Mouse (Mus musculus): Measurements from ENCODE around the gene Pus3. TPM values are rescaled to one million over a fixed set of nuclear protein-coding genes. Genes with fewer than 3 reads are reported as not detected.

Gene Pus3
- 13.8 and 14.4 TPM in 2 replicates for polyA plus RNA-seq (2014; fragmentation: Nextera tagmentation; extraction: Ambion mirVana)

DNA sequence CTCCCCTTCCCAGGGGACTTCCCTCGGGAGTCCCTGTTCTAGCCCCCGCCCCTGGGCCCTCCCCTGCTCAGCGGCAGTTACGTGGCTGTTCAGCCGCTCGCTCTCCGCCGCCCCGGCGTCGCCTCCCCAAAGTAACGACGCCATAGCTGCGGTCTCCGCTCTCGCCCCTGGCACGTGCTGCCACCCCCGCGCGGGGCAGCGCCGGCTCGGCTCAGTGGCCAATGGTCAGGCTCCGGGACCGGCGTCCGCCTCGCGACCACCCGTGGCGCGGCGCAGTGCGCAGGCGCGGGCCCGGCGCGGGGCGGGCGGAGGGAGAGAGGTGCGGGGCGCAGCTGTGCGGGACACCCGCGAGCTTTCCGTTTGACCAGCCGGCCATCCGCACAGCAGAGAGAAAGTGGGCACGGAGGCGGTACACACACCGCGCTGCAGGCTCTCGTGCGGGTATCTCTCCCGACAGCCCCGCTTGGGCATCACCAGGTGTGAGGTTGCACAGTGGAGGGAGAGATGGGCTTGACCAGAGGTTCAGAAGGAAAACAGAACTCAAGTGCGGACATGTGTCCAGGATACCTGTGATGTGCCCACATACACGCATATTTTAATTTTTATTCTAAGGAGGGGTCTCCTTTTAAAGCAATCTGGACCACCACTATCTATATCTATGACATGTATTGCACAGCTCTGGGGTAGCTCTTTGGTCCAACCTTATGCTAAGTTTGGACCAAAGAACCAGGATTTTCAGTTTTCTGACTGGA is at the start of gene Pus3, which contains the start of gene Ddx25:
Gene Pus3, plus strand, starts transcription at position 339 of the 752 bp plus-strand sequence.
Gene Ddx25, minus strand, starts transcription at position 272 of the 752 bp plus-strand sequence.
- Histone ChIP-seq H3K4me2 (ENCODE audit: low read length) (peak within 1 kb of the TSS; percentile 99), H3K9me3 (ENCODE audit: control insufficient read depth, low read length) (no peaks in the 10 kb centered on the region), H3K4me3 (ENCODE audit: control insufficient read depth in 1 of 2, insufficient read depth in 1 of 2, low read depth in 1 of 2, low read length in 2 of 2) (peak within 1 kb of the TSS; percentile 83), H3K36me3 (ENCODE audit: control insufficient read depth, insufficient read depth, low read length) (peaks cover 23% of the 10 kb centered on the region), H3K27me3 (ENCODE audit: control insufficient read depth, insufficient read depth, low read length) (peaks cover 10% of the 10 kb centered on the region), H3K9ac (ENCODE audit: low read length) (peak within 1 kb of the TSS; percentile 76), H3K27ac (replicated peaks in 1 of 2; ENCODE audit: control insufficient read depth in 1 of 2, insufficient read depth in 1 of 2, low read depth in 2 of 2, low read length in 2 of 2) (peak within 1 kb of the TSS; percentile 66 to 84), H3K4me1 (ENCODE audit: control insufficient read depth in 2 of 2, insufficient read depth in 2 of 2, low read length in 2 of 2) (peaks cover 11 to 20% of the 10 kb centered on the region in 2 experiments)
- under 1% methylated on average over 58 of the region's 59 CpGs for WGBS
- ATAC-seq (ENCODE audit: insufficient number of reproducible peaks, insufficient read depth, low FRiP score, low read depth): peak; percentile 61

DNA sequence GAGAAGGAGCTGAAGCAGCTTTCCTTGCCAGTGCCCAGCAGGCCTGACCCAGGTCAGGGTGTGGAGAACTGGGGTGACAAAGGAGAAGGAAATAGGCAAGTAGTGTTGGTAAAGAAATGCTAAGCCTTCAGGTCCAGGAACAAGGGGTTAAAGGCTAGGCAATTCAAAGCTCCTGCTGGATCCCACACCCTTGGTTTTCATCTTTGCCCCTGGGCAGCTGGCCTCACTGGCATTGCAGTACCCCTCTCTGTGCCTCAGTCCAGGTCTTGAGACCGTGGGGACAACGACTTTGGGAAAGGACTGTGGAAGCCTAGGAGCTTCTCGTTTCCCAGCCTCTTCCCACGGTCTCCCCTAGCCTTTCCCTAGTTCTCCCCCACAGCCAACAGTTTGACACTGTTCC is 44.5 kb upstream of the Pus3 start:
- H3K4me1 ChIP-seq (ENCODE audit: control insufficient read depth in 2 of 2, insufficient read depth in 2 of 2, low read length in 2 of 2): peaks cover 2 to 5% of the 10 kb centered on the region in 2 experiments; a peak in 2 of 4 replicates
- no peak overlapping the region for H3K27ac ChIP-seq (replicated peaks in 1 of 2; ENCODE audit: control insufficient read depth in 1 of 2, insufficient read depth in 1 of 2, low read depth in 2 of 2, low read length in 2 of 2)
- H3K36me3 ChIP-seq (ENCODE audit: control insufficient read depth, insufficient read depth, low read length): no peaks in the 10 kb centered on the region
- no peaks in the 10 kb centered on the region for H3K9me3 ChIP-seq (ENCODE audit: control insufficient read depth, low read length)
- H3K4me2 ChIP-seq (ENCODE audit: low read length): no peak overlapping the region
- H3K9ac ChIP-seq (ENCODE audit: low read length): no peak overlapping the region
- H3K27me3 ChIP-seq (ENCODE audit: control insufficient read depth, insufficient read depth, low read length): no peaks in the 10 kb centered on the region
- no peak for ATAC-seq (ENCODE audit: insufficient number of reproducible peaks, insufficient read depth, low FRiP score, low read depth)
- 80% methylated on average over 4 of the region's 4 CpGs for WGBS
- no peak overlapping the region for H3K4me3 ChIP-seq (ENCODE audit: control insufficient read depth in 1 of 2, insufficient read depth in 1 of 2, low read depth in 1 of 2, low read length in 2 of 2)

DNA sequence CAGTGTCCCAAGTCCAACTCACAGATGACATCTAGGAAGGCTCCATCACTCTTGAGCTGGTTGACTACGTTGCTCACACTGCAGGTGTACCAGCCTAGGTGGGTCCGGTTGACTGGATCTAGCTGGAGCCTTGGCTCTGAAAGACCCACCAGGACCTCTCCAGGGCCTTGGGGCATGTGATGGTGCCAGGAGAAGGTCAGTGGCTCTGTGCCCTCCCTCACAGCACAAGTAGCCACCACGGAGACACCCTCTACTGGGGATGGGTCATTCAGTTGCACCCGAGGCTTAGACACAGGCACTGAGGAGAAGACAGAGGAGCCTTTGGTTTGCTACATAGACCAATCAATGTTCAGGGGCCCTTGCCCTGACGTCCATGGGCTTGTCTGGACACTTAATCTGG is 42.2 kb upstream of the Pus3 start:
- H3K4me3 ChIP-seq (ENCODE audit: control insufficient read depth in 1 of 2, insufficient read depth in 1 of 2, low read depth in 1 of 2, low read length in 2 of 2): no peak overlapping the region
- H3K27me3 ChIP-seq (ENCODE audit: control insufficient read depth, insufficient read depth, low read length): no peaks in the 10 kb centered on the region
- H3K4me1 ChIP-seq (ENCODE audit: control insufficient read depth in 2 of 2, insufficient read depth in 2 of 2, low read length in 2 of 2): no peaks in the 10 kb centered on the region
- H3K4me2 ChIP-seq (ENCODE audit: low read length): no peak overlapping the region
- H3K9me3 ChIP-seq (ENCODE audit: control insufficient read depth, low read length): no peaks in the 10 kb centered on the region
- H3K9ac ChIP-seq (ENCODE audit: low read length): no peak overlapping the region
- ATAC-seq (ENCODE audit: insufficient number of reproducible peaks, insufficient read depth, low FRiP score, low read depth): no peak
- H3K27ac ChIP-seq (replicated peaks in 1 of 2; ENCODE audit: control insufficient read depth in 1 of 2, insufficient read depth in 1 of 2, low read depth in 2 of 2, low read length in 2 of 2): no peak overlapping the region
- no peaks in the 10 kb centered on the region for H3K36me3 ChIP-seq (ENCODE audit: control insufficient read depth, insufficient read depth, low read length)
- WGBS: 78% methylated on average over 5 of the region's 5 CpGs

DNA sequence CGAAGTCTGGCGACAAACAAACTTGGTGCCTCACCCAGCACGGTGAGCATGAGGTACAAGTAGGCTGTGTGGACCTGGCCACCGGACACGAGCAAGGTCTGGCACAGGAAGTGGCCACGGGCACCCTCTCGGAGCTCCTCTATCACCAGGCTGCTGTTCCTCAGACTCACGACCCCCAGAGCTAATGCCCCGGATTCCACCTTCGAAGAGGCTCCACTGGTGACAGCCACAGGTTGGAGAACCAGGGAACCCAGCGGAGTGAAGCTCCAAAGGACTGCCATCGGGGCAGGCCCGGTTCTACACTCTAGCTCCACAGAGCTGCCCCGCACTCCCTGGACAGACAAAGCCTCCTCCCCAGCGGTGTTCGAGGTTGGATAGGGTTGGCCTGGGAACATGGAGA is 41.7 kb upstream of the Pus3 start:
- Histone ChIP-seq H3K4me2 (ENCODE audit: low read length) (no peak overlapping the region), H3K36me3 (ENCODE audit: control insufficient read depth, insufficient read depth, low read length) (no peaks in the 10 kb centered on the region), H3K4me1 (ENCODE audit: control insufficient read depth in 2 of 2, insufficient read depth in 2 of 2, low read length in 2 of 2) (no peaks in the 10 kb centered on the region), H3K27me3 (ENCODE audit: control insufficient read depth, insufficient read depth, low read length) (no peaks in the 10 kb centered on the region), H3K9me3 (ENCODE audit: control insufficient read depth, low read length) (no peaks in the 10 kb centered on the region), H3K4me3 (ENCODE audit: control insufficient read depth in 1 of 2, insufficient read depth in 1 of 2, low read depth in 1 of 2, low read length in 2 of 2) (no peak overlapping the region), H3K27ac (replicated peaks in 1 of 2; ENCODE audit: control insufficient read depth in 1 of 2, insufficient read depth in 1 of 2, low read depth in 2 of 2, low read length in 2 of 2) (no peak overlapping the region), H3K9ac (ENCODE audit: low read length) (no peak overlapping the region)
- 85% methylated on average over 16 of the region's 16 CpGs for WGBS
- ATAC-seq (ENCODE audit: insufficient number of reproducible peaks, insufficient read depth, low FRiP score, low read depth): no peak

DNA sequence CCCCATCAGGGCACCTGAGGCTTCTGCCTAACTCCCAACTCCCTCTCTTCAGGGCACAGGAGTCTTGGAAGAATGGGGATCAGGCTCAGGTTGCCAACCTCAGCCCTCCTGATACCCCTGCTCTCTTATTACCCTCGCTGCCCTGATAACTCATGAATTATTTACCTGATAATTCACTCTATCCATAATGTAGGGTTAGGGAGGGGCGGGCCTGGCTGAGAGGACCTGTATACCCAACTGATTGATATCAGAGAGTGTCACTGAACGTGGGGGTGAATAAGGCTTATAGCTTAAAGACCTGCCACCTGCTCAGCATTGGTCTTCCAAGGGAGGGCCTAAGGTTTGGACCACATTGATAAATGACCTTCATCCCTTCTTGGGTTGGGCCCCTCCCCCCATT is 40.2 kb upstream of the Pus3 start, which contains the start of gene Gm1113:
Gene Gm1113, minus strand, starts transcription at position 101 of the 400 bp plus-strand sequence.
- Histone ChIP-seq H3K4me1 (ENCODE audit: control insufficient read depth in 2 of 2, insufficient read depth in 2 of 2, low read length in 2 of 2) (no peaks in the 10 kb centered on the region; a peak in 1 of 4 replicates), H3K27ac (replicated peaks in 1 of 2; ENCODE audit: control insufficient read depth in 1 of 2, insufficient read depth in 1 of 2, low read depth in 2 of 2, low read length in 2 of 2) (no peak within 1 kb of the TSS), H3K4me3 (ENCODE audit: control insufficient read depth in 1 of 2, insufficient read depth in 1 of 2, low read depth in 1 of 2, low read length in 2 of 2) (no peak within 1 kb of the TSS), H3K27me3 (ENCODE audit: control insufficient read depth, insufficient read depth, low read length) (no peaks in the 10 kb centered on the region), H3K9ac (ENCODE audit: low read length) (no peak within 1 kb of the TSS), H3K4me2 (ENCODE audit: low read length) (no peak within 1 kb of the TSS), H3K9me3 (ENCODE audit: control insufficient read depth, low read length) (no peaks in the 10 kb centered on the region), H3K36me3 (ENCODE audit: control insufficient read depth, insufficient read depth, low read length) (no peaks in the 10 kb centered on the region)
- no peak for ATAC-seq (ENCODE audit: insufficient number of reproducible peaks, insufficient read depth, low FRiP score, low read depth)
- WGBS: 63% methylated on average over 3 of the region's 3 CpGs

DNA sequence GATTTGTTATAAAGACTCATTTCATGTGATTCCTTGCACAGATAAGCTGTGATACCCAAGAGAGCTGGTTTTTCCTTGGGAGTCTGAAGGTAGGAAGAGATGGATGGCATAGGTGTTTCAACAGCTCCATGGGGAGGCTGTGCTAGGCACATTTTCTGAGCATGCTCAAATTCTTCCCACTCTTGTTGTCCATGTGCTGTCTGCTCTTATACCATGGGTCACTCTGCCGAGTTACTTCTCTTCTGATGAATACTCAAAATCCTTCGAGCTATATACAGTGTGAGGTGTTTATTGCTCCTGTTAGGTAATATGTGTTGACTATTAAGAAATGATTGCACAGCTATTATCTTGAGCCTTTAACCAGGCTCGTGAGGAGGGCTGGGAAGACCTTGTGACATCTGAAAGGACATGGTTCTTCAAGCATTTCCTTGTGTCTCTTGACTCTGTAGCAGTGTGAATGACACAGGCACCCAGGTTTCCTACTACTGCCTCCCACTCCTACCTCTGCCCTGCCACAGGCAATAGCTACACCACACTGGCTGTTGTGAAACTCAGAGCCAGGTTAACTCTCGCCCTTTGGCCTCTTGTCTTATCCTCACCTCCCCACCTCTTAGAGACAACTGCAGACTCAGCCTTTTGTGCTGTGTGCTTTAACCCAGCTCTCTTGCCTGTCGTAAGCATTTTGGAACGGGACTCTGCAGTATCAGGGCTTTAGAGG is 37.6 kb upstream of the Pus3 start:
- H3K4me3 ChIP-seq (ENCODE audit: control insufficient read depth in 1 of 2, insufficient read depth in 1 of 2, low read depth in 1 of 2, low read length in 2 of 2): no peak overlapping the region
- 72% methylated on average over 6 of the region's 6 CpGs for WGBS
- no peaks in the 10 kb centered on the region for H3K27me3 ChIP-seq (ENCODE audit: control insufficient read depth, insufficient read depth, low read length)
- H3K9ac ChIP-seq (ENCODE audit: low read length): no peak overlapping the region
- H3K9me3 ChIP-seq (ENCODE audit: control insufficient read depth, low read length): no peaks in the 10 kb centered on the region
- no peak overlapping the region for H3K27ac ChIP-seq (replicated peaks in 1 of 2; ENCODE audit: control insufficient read depth in 1 of 2, insufficient read depth in 1 of 2, low read depth in 2 of 2, low read length in 2 of 2)
- peaks cover 5 to 7% of the 10 kb centered on the region in 2 experiments; a peak in 3 of 4 replicates for H3K4me1 ChIP-seq (ENCODE audit: control insufficient read depth in 2 of 2, insufficient read depth in 2 of 2, low read length in 2 of 2)
- no peaks in the 10 kb centered on the region for H3K36me3 ChIP-seq (ENCODE audit: control insufficient read depth, insufficient read depth, low read length)
- no peak overlapping the region for H3K4me2 ChIP-seq (ENCODE audit: low read length)
- no peak for ATAC-seq (ENCODE audit: insufficient number of reproducible peaks, insufficient read depth, low FRiP score, low read depth)

DNA sequence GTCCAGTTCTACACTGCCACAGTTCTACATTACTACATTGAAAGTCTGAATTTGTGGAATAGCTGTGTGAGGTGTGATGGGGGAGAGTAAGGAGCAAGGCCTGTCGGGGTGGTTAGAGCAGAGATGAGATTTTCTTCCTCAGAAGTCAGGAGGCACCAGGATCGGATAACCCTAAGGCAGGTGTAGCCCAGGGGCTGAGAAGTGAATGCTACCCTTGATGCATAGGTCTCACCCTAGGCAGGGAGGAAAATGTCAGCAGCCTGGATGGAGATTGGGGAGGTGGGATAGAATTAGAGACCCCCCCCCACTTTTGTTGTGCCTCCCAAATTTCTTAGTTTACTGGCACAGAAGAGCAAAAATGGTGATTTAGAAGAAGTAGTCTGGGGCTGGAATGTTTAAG is 36.2 kb upstream of the Pus3 start:
- H3K4me3 ChIP-seq (ENCODE audit: control insufficient read depth in 1 of 2, insufficient read depth in 1 of 2, low read depth in 1 of 2, low read length in 2 of 2): no peak overlapping the region

More for the DNA sequence above, 36.2 kb upstream of the Pus3 start:
- ATAC-seq (ENCODE audit: insufficient number of reproducible peaks, insufficient read depth, low FRiP score, low read depth): no peak
- no peak overlapping the region for H3K9ac ChIP-seq (ENCODE audit: low read length)
- H3K27ac ChIP-seq (replicated peaks in 1 of 2; ENCODE audit: control insufficient read depth in 1 of 2, insufficient read depth in 1 of 2, low read depth in 2 of 2, low read length in 2 of 2): 0 out of 4 replicates have a peak overlapping the region, but pooled peaks of 1 of the 2 experiments have one; percentile 66
- no peaks in the 10 kb centered on the region for H3K36me3 ChIP-seq (ENCODE audit: control insufficient read depth, insufficient read depth, low read length)
- H3K9me3 ChIP-seq (ENCODE audit: control insufficient read depth, low read length): no peaks in the 10 kb centered on the region
- peaks cover 5 to 7% of the 10 kb centered on the region in 2 experiments; a peak in 3 of 4 replicates for H3K4me1 ChIP-seq (ENCODE audit: control insufficient read depth in 2 of 2, insufficient read depth in 2 of 2, low read length in 2 of 2)
- H3K27me3 ChIP-seq (ENCODE audit: control insufficient read depth, insufficient read depth, low read length): no peaks in the 10 kb centered on the region
- H3K4me2 ChIP-seq (ENCODE audit: low read length): no peak overlapping the region
- WGBS: 74% methylated on average over 2 of the region's 2 CpGs
